Mouse (Mus musculus) kidney, adult 2 months (tissue): ENCODE measurements at regions not wholly inside any gene's neighbourhood (a gene's known extent, or its start where the extent isn't known, plus 50 kb on each side); places are given as distances from the start of the nearest gene placed in this dataset.
A peak's percentile ranks its signal among the peaks of the same experiment; 100 is the strongest.
"Not testable (repeated sequence)": the region's sequence is repeated elsewhere in the genome, so short reads cannot be mapped to it uniquely, and the experiment has no call there.

ENCODE experiments used
- DNase-seq: peaks from one replicate; pipeline ENCODE4 v3.0.0; 2021
- H3K27ac ChIP-seq: fragments of 200-500 bp; 2 replicates; pipeline ENCODE4 v1.5.1; 2012; ENCODE audit warnings: low read depth, low read length, control low read depth, inconsistent platforms; ENCODE audit not compliant: insufficient read depth
- H3K27me3 ChIP-seq: fragments of 200-500 bp; replicated peaks from 2 replicates; pipeline ENCODE4 v1.6.1; 2012; ENCODE audit warnings: mild to moderate bottlenecking, moderate library complexity, low read length, inconsistent platforms; ENCODE audit not compliant: control insufficient read depth, insufficient read depth
- H3K36me3 ChIP-seq: fragments of 200-500 bp; 2 replicates; pipeline ENCODE4 v1.6.1; 2012; ENCODE audit warnings: mild to moderate bottlenecking, moderate library complexity, low read length, inconsistent platforms; ENCODE audit not compliant: control insufficient read depth, insufficient read depth
- H3K4me1 ChIP-seq: fragments of 200-500 bp; 2 replicates; pipeline ENCODE4 v1.6.1; 2011; ENCODE audit warnings: low read length; ENCODE audit not compliant: control insufficient read depth, insufficient read depth
- H3K4me3 ChIP-seq: fragments of 200-500 bp; 2 replicates; pipeline ENCODE4 v1.5.1; 2011; ENCODE audit warnings: mild to moderate bottlenecking, low read depth, low read length, control low read depth; ENCODE audit not compliant: insufficient read depth
- CTCF ChIP-seq: fragments of 200-500 bp; conservative IDR thresholded peaks from 2 replicates; pipeline ENCODE4 v1.5.1; 2011; ENCODE audit warnings: low read depth, mild to moderate bottlenecking, control low read depth, low read length, moderate library complexity, mixed read lengths; ENCODE audit not compliant: insufficient read depth, insufficient read length
- POLR2A ChIP-seq: fragments of 200-500 bp; IDR thresholded peaks from one replicate; pipeline ENCODE4 v1.6.1; 2011; ENCODE audit warnings: low read depth, low read length, control low read depth
- WGBS: fragments of 180-500 bp; shearing (Covaris S2); methylation state at CpG from one replicate; pipeline ENCODE4 v1.1.7; 2018; 5-methylcytosine and 5-hydroxymethylcytosine counted together

- no peak overlapping the region for H3K4me3 ChIP-seq
- no peak overlapping the region for H3K27ac ChIP-seq
- no peaks in the 10 kb centered on the region for H3K27me3 ChIP-seq
- peak; percentile 21 for DNase-seq
- no peak for TF ChIP-seq POLR2A
- TF ChIP-seq CTCF = no peak
- no peaks in the 10 kb centered on the region for H3K36me3 ChIP-seq
- no peaks in the 10 kb centered on the region for H3K4me1 ChIP-seq
- 19% methylated on average over 6 of the region's 6 CpGs for WGBS
Measured at GRCm38 (mm10) chrX:50675356-50675755, 165.5 kb upstream of the Stk26 start.

- Histone ChIP-seq H3K4me3 (no peak overlapping the region), H3K36me3 (no peaks in the 10 kb centered on the region), H3K27ac (no peak overlapping the region), H3K4me1 (no peaks in the 10 kb centered on the region), H3K27me3 (no peaks in the 10 kb centered on the region)
- 37% methylated on average over 9 of the region's 9 CpGs for WGBS
- peak; percentile 22 for DNase-seq
- TF ChIP-seq POLR2A (no peak), CTCF (peak; percentile 86)
Measured at GRCm38 (mm10) chrX:50657835-50658565, 182.8 kb upstream of the Stk26 start.

GRCm38 (mm10) chrX:50657180-50657834 is 183.5 kb upstream of the Stk26 start:
- WGBS = 76% methylated on average over 6 of the region's 6 CpGs
- DNase-seq = no peak
- Histone ChIP-seq H3K27me3 (no peaks in the 10 kb centered on the region), H3K4me3 (no peak overlapping the region), H3K36me3 (no peaks in the 10 kb centered on the region), H3K4me1 (no peaks in the 10 kb centered on the region), H3K27ac (no peak overlapping the region)
- TF ChIP-seq CTCF (no peak), POLR2A (no peak)

- WGBS = 89% methylated on average over 1 of the region's 1 CpGs
- H3K27ac ChIP-seq, H3K36me3 ChIP-seq, H3K27me3 ChIP-seq, H3K4me1 ChIP-seq, DNase-seq, H3K4me3 ChIP-seq: not testable (repeated sequence)
Measured at GRCm38 (mm10) chrX:50655380-50655779, 185.5 kb upstream of the Stk26 start.

- no peaks in the 10 kb centered on the region for H3K27me3 ChIP-seq
- DNase-seq = no peak
- 60% methylated on average over 4 of the region's 4 CpGs for WGBS
- TF ChIP-seq POLR2A (no peak), CTCF (no peak)
- no peaks in the 10 kb centered on the region for H3K36me3 ChIP-seq
- H3K4me1 ChIP-seq = no peaks in the 10 kb centered on the region
- no peak overlapping the region for H3K27ac ChIP-seq
- no peak overlapping the region for H3K4me3 ChIP-seq
Measured at GRCm38 (mm10) chrX:50641347-50641746, 199.5 kb upstream of the Stk26 start.

- H3K4me1 ChIP-seq = no peaks in the 10 kb centered on the region; the same call in 1 of the 2 replicates
- peak overlapping the region; percentile 97 for H3K4me3 ChIP-seq
- WGBS = 16% methylated on average over 6 of the region's 6 CpGs
- no peaks in the 10 kb centered on the region for H3K36me3 ChIP-seq
- H3K27ac ChIP-seq = peak overlapping the region; percentile 91
- no peak for DNase-seq
- TF ChIP-seq CTCF (no peak), POLR2A (no peak)
- H3K27me3 ChIP-seq = no peaks in the 10 kb centered on the region; the same call in 1 of the 2 replicates
Measured at GRCm38 (mm10) chrX:50635634-50636033, 205.2 kb upstream of the Stk26 start.

GRCm38 (mm10) chrX:50634842-50635615 is 205.8 kb upstream of the Stk26 start:
- under 1% methylated on average over 29 of the region's 30 CpGs for WGBS
- no peak for TF ChIP-seq POLR2A
- peak; percentile 33 for TF ChIP-seq CTCF
- peak overlapping the region; percentile 91 for H3K27ac ChIP-seq
- DNase-seq = peak; percentile 91
- no peaks in the 10 kb centered on the region for H3K36me3 ChIP-seq
- H3K4me3 ChIP-seq = peak overlapping the region; percentile 97
- H3K4me1 ChIP-seq = no peaks in the 10 kb centered on the region; the same call in 1 of the 2 replicates
- H3K27me3 ChIP-seq = no peaks in the 10 kb centered on the region; the same call in 1 of the 2 replicates
